Mouse (Mus musculus) intestine, embryonic 14.5 days (tissue): ENCODE measurements around the gene Tulp3. TPM values are rescaled to one million over a fixed set of nuclear protein-coding genes. Genes with fewer than 3 reads are reported as not detected.
A peak's percentile ranks its signal among the peaks of the same experiment; 100 is the strongest.

ENCODE experiments used
- ATAC-seq: fragments of 200-750 bp; cut with Nextera tagmentation; replicated peaks from 2 replicates; pipeline ENCODE4 v1.8.0; 2017; ENCODE audit warnings: low read depth, moderate number of reproducible peaks, moderate TSS enrichment, moderate library complexity; ENCODE audit not compliant: low FRiP score, low TSS enrichment
- DNase-seq: peaks from one replicate; pipeline ENCODE4 v3.0.0-alpha.2; 2018; ENCODE audit warnings: low spot score
- H3K27ac ChIP-seq: fragments of 300-500 bp; sonication (generic); 2 replicates; pipeline ENCODE4 v1.5.1; 2014; ENCODE audit warnings: low read depth, mild to moderate bottlenecking, control low read depth
- H3K27me3 ChIP-seq: fragments of 300-500 bp; sonication (generic); replicated peaks from 2 replicates; pipeline ENCODE4 v1.6.1; 2014; ENCODE audit warnings: low read length, control low read depth; ENCODE audit not compliant: control insufficient read depth, insufficient read depth
- H3K36me3 ChIP-seq: fragments of 300-500 bp; sonication (generic); 2 replicates; pipeline ENCODE4 v1.6.1; 2014; ENCODE audit warnings: low read length, control low read depth; ENCODE audit not compliant: control insufficient read depth, insufficient read depth
- H3K4me1 ChIP-seq: fragments of 300-500 bp; sonication (generic); replicated peaks from 2 replicates; pipeline ENCODE4 v1.6.1; 2014; ENCODE audit warnings: low read length, control low read depth, mixed read lengths; ENCODE audit not compliant: control insufficient read depth, insufficient read depth
- H3K4me2 ChIP-seq: fragments of 300-500 bp; sonication (generic); 2 replicates; pipeline ENCODE4 v1.6.1; 2014; ENCODE audit warnings: low read length
- H3K4me3 ChIP-seq: fragments of 300-500 bp; sonication (generic); 2 replicates; pipeline ENCODE4 v1.5.1; 2014; ENCODE audit warnings: low read depth, low read length, control low read depth, mixed read lengths
- H3K9ac ChIP-seq: fragments of 300-500 bp; sonication (generic); 2 replicates; pipeline ENCODE4 v1.6.1; 2014; ENCODE audit warnings: mild to moderate bottlenecking, low read length
- H3K9me3 ChIP-seq: fragments of 300-500 bp; sonication (generic); 2 replicates; pipeline ENCODE4 v1.6.1; 2016; ENCODE audit warnings: low read length, control low read depth; ENCODE audit not compliant: control insufficient read depth
- WGBS: fragments of 180-500 bp; shearing (Covaris S2); extraction: QIAGEN DNeasy Blood & Tissue Kit; methylation state at CpG from one replicate; pipeline ENCODE4 v1.1.7; 2014; 5-methylcytosine and 5-hydroxymethylcytosine counted together
- polyA plus RNA-seq: library from polyadenylated mRNA; unstranded; fragments of >200 nt; fragmentation: Nextera tagmentation; extraction: Ambion mirVana; gene quantifications from 2 replicates; pipeline ENCODE4 v1.2.1, GENCODE M21; 2014

Tulp3 gene
- polyA plus RNA-seq, 1 experiment from 2014 or later = 14.4 TPM

GRCm38 (mm10) chr6:128296750-128297393, 58.8 kb downstream of the Tulp3 start:
- H3K4me2 ChIP-seq = no peak overlapping the region
- 29% methylated on average over 11 of the region's 11 CpGs for WGBS
- no peak overlapping the region for H3K4me3 ChIP-seq
- DNase-seq = no peak
- H3K9me3 ChIP-seq = no peaks in the 10 kb centered on the region
- H3K36me3 ChIP-seq = no peaks in the 10 kb centered on the region
- ATAC-seq = no peak
- no peak overlapping the region for H3K9ac ChIP-seq
- peaks cover 16% of the 10 kb centered on the region for H3K27me3 ChIP-seq
- peaks cover 23% of the 10 kb centered on the region for H3K4me1 ChIP-seq
- no peak overlapping the region for H3K27ac ChIP-seq

- Histone ChIP-seq H3K4me1 (peaks cover 21% of the 10 kb centered on the region), H3K27ac (no peak overlapping the region), H3K4me2 (no peak overlapping the region), H3K36me3 (no peaks in the 10 kb centered on the region), H3K4me3 (no peak overlapping the region), H3K27me3 (peaks cover 15% of the 10 kb centered on the region), H3K9me3 (no peaks in the 10 kb centered on the region), H3K9ac (no peak overlapping the region)
- WGBS = 30% methylated on average over 6 of the region's 6 CpGs
- peak; percentile 53 for DNase-seq
- no peak for ATAC-seq
Observed at GRCm38 (mm10) chr6:128295876-128296749, 59.5 kb downstream of the Tulp3 start.

GRCm38 (mm10) chr6:128291284-128291683, 64.4 kb downstream of the Tulp3 start:
- no peaks in the 10 kb centered on the region for H3K27me3 ChIP-seq
- H3K4me2 ChIP-seq = no peak overlapping the region
- H3K9me3 ChIP-seq = no peaks in the 10 kb centered on the region
- ATAC-seq (no peak), DNase-seq (no peak)
- H3K4me3 ChIP-seq = no peak overlapping the region
- WGBS = 85% methylated on average over 5 of the region's 5 CpGs
- no peaks in the 10 kb centered on the region for H3K36me3 ChIP-seq
- no peak overlapping the region for H3K9ac ChIP-seq
- H3K4me1 ChIP-seq = peaks cover 6% of the 10 kb centered on the region
- H3K27ac ChIP-seq = no peak overlapping the region

GRCm38 (mm10) chr6:128288681-128289080, 67.0 kb downstream of the Tulp3 start:
- Histone ChIP-seq H3K36me3 (no peaks in the 10 kb centered on the region), H3K27ac (no peak overlapping the region), H3K4me1 (peaks cover 7% of the 10 kb centered on the region), H3K9me3 (no peaks in the 10 kb centered on the region), H3K4me2 (no peak overlapping the region), H3K27me3 (no peaks in the 10 kb centered on the region), H3K9ac (no peak overlapping the region), H3K4me3 (no peak overlapping the region)
- ATAC-seq = no peak
- 91% methylated on average over 6 of the region's 6 CpGs for WGBS
- DNase-seq = no peak

- Histone ChIP-seq H3K9me3 (no peaks in the 10 kb centered on the region), H3K9ac (peak overlapping the region; percentile 30; the same call in 1 of the 2 replicates), H3K36me3 (no peaks in the 10 kb centered on the region), H3K27ac (peak overlapping the region; percentile 47; the same call in 1 of the 2 replicates), H3K4me3 (peak overlapping the region; percentile 20; the same call in 1 of the 2 replicates), H3K4me1 (peaks cover 7% of the 10 kb centered on the region), H3K27me3 (no peaks in the 10 kb centered on the region), H3K4me2 (peak overlapping the region; percentile 57)
- WGBS = 8% methylated on average over 16 of the region's 16 CpGs
- ATAC-seq = peak; percentile 91
- DNase-seq = peak; percentile 82
Observed at GRCm38 (mm10) chr6:128285792-128286430, 69.7 kb downstream of the Tulp3 start.

- no peak overlapping the region for H3K9ac ChIP-seq
- DNase-seq (no peak), ATAC-seq (no peak)
- peaks cover 21% of the 10 kb centered on the region for H3K4me1 ChIP-seq
- H3K36me3 ChIP-seq = no peaks in the 10 kb centered on the region
- H3K4me3 ChIP-seq = no peak overlapping the region
- H3K9me3 ChIP-seq = no peaks in the 10 kb centered on the region
- no peak overlapping the region for H3K4me2 ChIP-seq
- no peak overlapping the region for H3K27ac ChIP-seq
- no peaks in the 10 kb centered on the region for H3K27me3 ChIP-seq
- WGBS = 58% methylated on average over 3 of the region's 3 CpGs
Observed at GRCm38 (mm10) chr6:128282126-128282525, 73.5 kb downstream of the Tulp3 start.

GRCm38 (mm10) chr6:128280472-128281145, 75.0 kb downstream of the Tulp3 start:
- no peaks in the 10 kb centered on the region for H3K9me3 ChIP-seq
- H3K27me3 ChIP-seq = no peaks in the 10 kb centered on the region
- 43% methylated on average over 14 of the region's 14 CpGs for WGBS
- no peak overlapping the region for H3K4me3 ChIP-seq
- no peak overlapping the region for H3K9ac ChIP-seq
- no peak overlapping the region for H3K27ac ChIP-seq
- ATAC-seq (no peak), DNase-seq (no peak)
- H3K4me1 ChIP-seq = peaks cover 13% of the 10 kb centered on the region
- H3K4me2 ChIP-seq = no peak overlapping the region
- no peaks in the 10 kb centered on the region for H3K36me3 ChIP-seq

- WGBS = 19% methylated on average over 5 of the region's 5 CpGs
- ATAC-seq = no peak
- no peak overlapping the region for H3K9ac ChIP-seq
- H3K27ac ChIP-seq = no peak overlapping the region
- no peak overlapping the region for H3K4me3 ChIP-seq
- no peaks in the 10 kb centered on the region for H3K36me3 ChIP-seq
- no peaks in the 10 kb centered on the region for H3K9me3 ChIP-seq
- peaks cover 13% of the 10 kb centered on the region for H3K4me1 ChIP-seq
- H3K4me2 ChIP-seq = no peak overlapping the region
- no peak for DNase-seq
- H3K27me3 ChIP-seq = no peaks in the 10 kb centered on the region
Observed at GRCm38 (mm10) chr6:128279608-128280007, 76.0 kb downstream of the Tulp3 start.
